Mouse (Mus musculus) liver, postnatal 0 days (tissue): ENCODE measurements around the gene Fga. TPM values are rescaled to one million over a fixed set of nuclear protein-coding genes. Genes with fewer than 3 reads are reported as not detected.
A peak's percentile ranks its signal among the peaks of the same experiment; 100 is the strongest.

Experiments
- ATAC-seq: fragments of 200-750 bp; cut with Nextera tagmentation; 2 replicates; pipeline ENCODE4 v1.8.0; 2017; ENCODE audit warnings: mild to moderate bottlenecking, moderate library complexity
- DNase-seq: peaks from one replicate; pipeline ENCODE4 v3.0.0-alpha.2; 2016
- H3K27ac ChIP-seq: fragments of 300-500 bp; sonication (generic); 2 replicates; pipeline ENCODE4 v1.5.1; 2014; ENCODE audit warnings: antibody characterized with exemption, moderate library complexity, mild to moderate bottlenecking, low read depth
- H3K27me3 ChIP-seq: fragments of 300-500 bp; sonication (generic); 2 replicates; pipeline ENCODE4 v1.6.1; 2014; ENCODE audit warnings: low read length, control low read depth, mixed read lengths; ENCODE audit not compliant: insufficient read depth
- H3K36me3 ChIP-seq: fragments of 300-500 bp; sonication (generic); replicated peaks from 2 replicates; pipeline ENCODE4 v1.6.1; 2014; ENCODE audit warnings: mild to moderate bottlenecking, control low read depth, low read length, moderate library complexity, mixed read lengths; ENCODE audit not compliant: insufficient read depth
- H3K4me1 ChIP-seq: fragments of 300-500 bp; sonication (generic); 2 replicates; pipeline ENCODE4 v1.6.1; 2014; ENCODE audit warnings: antibody characterized with exemption, mild to moderate bottlenecking, control low read depth; ENCODE audit not compliant: insufficient read depth
- H3K4me2 ChIP-seq: fragments of 300-500 bp; sonication (generic); 2 replicates; pipeline ENCODE4 v1.6.1; 2014; ENCODE audit warnings: low read depth, mild to moderate bottlenecking, low read length, moderate library complexity, mixed read lengths
- H3K4me3 ChIP-seq: fragments of 300-500 bp; sonication (generic); 2 replicates; pipeline ENCODE4 v1.5.1; 2014; ENCODE audit warnings: low read depth, low read length
- H3K9ac ChIP-seq: fragments of 300-500 bp; sonication (generic); replicated peaks from 2 replicates; pipeline ENCODE4 v1.6.1; 2014; ENCODE audit warnings: mild to moderate bottlenecking, moderate library complexity
- H3K9me3 ChIP-seq: fragments of 300-500 bp; sonication (generic); 2 replicates; pipeline ENCODE4 v1.6.1; 2016; ENCODE audit warnings: mild to moderate bottlenecking, control low read depth, low read length, mixed read lengths
- CTCF ChIP-seq: sonication (generic); IDR thresholded peaks from 2 replicates; pipeline ENCODE4 v1.5.1; 2016; ENCODE audit warnings: antibody characterized with exemption, low read depth
- EP300 ChIP-seq: IDR thresholded peaks from 2 replicates; pipeline ENCODE4 v1.6.1; 2016; ENCODE audit warnings: antibody characterized with exemption, low read depth, mild to moderate bottlenecking
- WGBS: fragments of 180-500 bp; shearing (Covaris S2); extraction: QIAGEN DNeasy Blood & Tissue Kit; methylation state at CpG from one replicate; pipeline ENCODE4 v1.1.7; 2014; ENCODE audit not compliant: insufficient replicate concordance; 5-methylcytosine and 5-hydroxymethylcytosine counted together
- polyA plus RNA-seq: library from polyadenylated mRNA; unstranded; fragments of >200 nt; fragmentation: Nextera tagmentation; extraction: Ambion mirVana; gene quantifications from 2 replicates; pipeline ENCODE4 v1.2.1, GENCODE M21; 2015

Fga gene
- polyA plus RNA-seq, 1 experiment from 2014 or later: 4,366 TPM

DNA sequence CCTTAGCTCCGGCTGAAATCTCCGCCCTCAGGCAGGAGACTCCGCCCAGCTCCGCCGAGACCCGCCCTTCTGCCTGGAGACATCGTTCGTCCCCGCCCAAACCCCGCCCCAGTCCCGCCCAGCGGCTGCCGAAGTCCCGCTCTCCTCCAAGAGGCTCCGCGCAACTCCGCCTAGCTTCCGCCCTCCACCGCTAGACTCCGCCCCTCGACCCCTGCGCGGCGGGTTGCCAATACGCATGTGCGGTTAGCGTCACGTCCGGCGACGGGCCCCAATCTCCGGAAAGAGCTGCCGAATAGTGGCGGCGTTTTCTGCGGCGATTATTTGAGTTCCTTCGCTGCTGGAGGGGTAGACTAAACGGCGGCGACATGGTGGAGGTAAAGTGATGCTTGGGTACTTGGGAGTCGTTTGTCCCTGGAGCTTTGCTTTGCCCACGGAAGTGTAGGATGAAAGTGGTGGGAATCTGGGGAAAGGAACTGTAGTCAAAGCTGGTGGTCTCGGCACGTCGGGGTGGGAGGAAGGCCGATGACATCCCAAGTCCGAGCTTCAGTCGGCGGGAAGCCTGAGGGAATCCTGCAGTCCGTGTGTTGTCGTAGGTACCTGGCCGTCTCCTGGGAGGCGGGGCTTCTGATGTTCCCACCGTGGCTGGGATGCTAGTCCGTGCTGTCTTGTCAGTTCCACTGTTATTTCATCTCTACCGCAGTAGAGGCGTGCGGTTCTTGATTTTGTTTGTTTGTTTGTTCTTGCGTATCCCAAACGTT is 29.6 kb downstream of the Fga start, which contains the start of gene Plrg1:
Gene Plrg1 (plus strand): TSS at position 242 of the 758 bp plus-strand sequence.
- Histone ChIP-seq H3K4me3 (peak within 1 kb of the TSS; percentile 83), H3K27ac (peak within 1 kb of the TSS; percentile 81), H3K9me3 (no peaks in the 10 kb centered on the region), H3K9ac (peak within 1 kb of the TSS; percentile 91), H3K27me3 (no peaks in the 10 kb centered on the region), H3K4me2 (peak within 1 kb of the TSS; percentile 83), H3K36me3 (peaks cover 29% of the 10 kb centered on the region), H3K4me1 (peaks cover 9% of the 10 kb centered on the region)
- under 1% methylated on average over 60 of the region's 61 CpGs for WGBS
- peak; percentile 100 for DNase-seq
- peak; percentile 98 for ATAC-seq
- TF ChIP-seq CTCF: no peak
- TF ChIP-seq EP300: no peak

GRCm38 (mm10) chr3:83057046-83057445 is 31.2 kb downstream of the Fga start:
- Histone ChIP-seq H3K27ac (no peak overlapping the region), H3K9me3 (no peaks in the 10 kb centered on the region), H3K4me2 (no peak overlapping the region), H3K27me3 (no peaks in the 10 kb centered on the region), H3K9ac (no peak overlapping the region), H3K4me3 (no peak overlapping the region), H3K4me1 (peaks cover 9% of the 10 kb centered on the region), H3K36me3 (peaks cover 44% of the 10 kb centered on the region)
- DNase-seq: no peak
- WGBS: 85% methylated on average over 2 of the region's 2 CpGs
- no peak for ATAC-seq
- TF ChIP-seq EP300: no peak
- no peak for TF ChIP-seq CTCF

- Histone ChIP-seq H3K27me3 (no peaks in the 10 kb centered on the region), H3K4me1 (no peaks in the 10 kb centered on the region; the same call in 1 of the 2 replicates), H3K36me3 (peaks cover 67% of the 10 kb centered on the region), H3K9ac (no peak overlapping the region), H3K9me3 (no peaks in the 10 kb centered on the region), H3K27ac (no peak overlapping the region), H3K4me3 (no peak overlapping the region), H3K4me2 (no peak overlapping the region)
- ATAC-seq (no peak), DNase-seq (no peak)
- no peak for TF ChIP-seq CTCF
- TF ChIP-seq EP300: no peak
- 85% methylated on average over 9 of the region's 9 CpGs for WGBS
Measured at GRCm38 (mm10) chr3:83067920-83068319, 42.0 kb downstream of the Fga start.

DNA sequence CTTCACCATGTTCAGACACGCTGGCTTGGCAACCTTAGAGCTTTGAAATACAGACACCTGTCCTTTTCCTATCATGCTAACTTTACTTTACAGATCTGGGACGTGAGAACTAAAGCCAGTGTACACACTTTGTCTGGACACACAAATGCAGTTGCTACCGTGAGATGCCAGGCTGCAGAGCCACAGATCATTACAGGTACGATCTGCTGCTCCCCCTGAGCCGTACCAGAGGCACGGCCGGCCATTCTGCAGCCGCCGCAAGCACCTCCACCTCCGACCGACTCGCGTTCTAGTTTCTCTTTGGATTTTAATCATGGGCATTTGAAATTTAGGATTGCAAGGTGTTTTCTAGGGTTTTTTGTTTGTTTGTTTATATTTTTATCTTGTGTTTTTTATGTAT is 43.0 kb downstream of the Fga start:
- 93% methylated on average over 13 of the region's 13 CpGs for WGBS
- H3K4me3 ChIP-seq: no peak overlapping the region
- DNase-seq (no peak), ATAC-seq (no peak)
- no peak overlapping the region for H3K27ac ChIP-seq
- peaks cover 60% of the 10 kb centered on the region for H3K36me3 ChIP-seq
- no peaks in the 10 kb centered on the region for H3K9me3 ChIP-seq
- no peaks in the 10 kb centered on the region for H3K27me3 ChIP-seq
- TF ChIP-seq CTCF (no peak), EP300 (no peak)
- peaks cover 4% of the 10 kb centered on the region for H3K4me1 ChIP-seq
- H3K4me2 ChIP-seq: no peak overlapping the region
- no peak overlapping the region for H3K9ac ChIP-seq

GRCm38 (mm10) chr3:83070231-83070630 is 44.4 kb downstream of the Fga start:
- Histone ChIP-seq H3K27me3 (no peaks in the 10 kb centered on the region), H3K4me1 (peaks cover 4% of the 10 kb centered on the region), H3K9me3 (no peaks in the 10 kb centered on the region), H3K36me3 (peaks cover 60% of the 10 kb centered on the region), H3K9ac (no peak overlapping the region), H3K4me3 (no peak overlapping the region), H3K4me2 (no peak overlapping the region), H3K27ac (no peak overlapping the region)
- DNase-seq (no peak), ATAC-seq (no peak)
- 85% methylated on average over 4 of the region's 4 CpGs for WGBS
- no peak for TF ChIP-seq EP300
- TF ChIP-seq CTCF: no peak

GRCm38 (mm10) chr3:83076563-83076962 is 50.7 kb downstream of the Fga start:
- ATAC-seq: no peak
- Histone ChIP-seq H3K4me3 (no peak overlapping the region), H3K27me3 (no peaks in the 10 kb centered on the region), H3K4me1 (peaks cover 4% of the 10 kb centered on the region), H3K9ac (no peak overlapping the region), H3K36me3 (peaks cover 5% of the 10 kb centered on the region; the same call in 1 of the 2 replicates), H3K27ac (no peak overlapping the region), H3K9me3 (no peaks in the 10 kb centered on the region), H3K4me2 (no peak overlapping the region)
- DNase-seq: no peak
- TF ChIP-seq EP300 (no peak), CTCF (no peak)
- WGBS: 37% methylated on average over 3 of the region's 3 CpGs
